Mouse (Mus musculus) kidney, postnatal 10 days (tissue): ENCODE results near the gene Znrf3.
A peak's percentile ranks its signal among the peaks of the same experiment; 100 is the strongest.

ENCODE experiments used
- DNase-seq: peaks from one replicate; pipeline ENCODE4 v3.0.0; 2021; ENCODE audit warnings: mixed read lengths

The Znrf3 gene

GRCm38 (mm10) chr11:5390969-5391831 is 53.4 kb downstream of the Znrf3 start:
- DNase-seq, result no peak

GRCm38 (mm10) chr11:5382652-5383051 is 62.0 kb downstream of the Znrf3 start:
- DNase-seq, result no peak

GRCm38 (mm10) chr11:5381226-5381625 is 63.4 kb downstream of the Znrf3 start:
- peak; percentile 15 for DNase-seq

GRCm38 (mm10) chr11:5380275-5380674 is 64.4 kb downstream of the Znrf3 start:
- DNase-seq, result no peak

- no peak for DNase-seq
Measured at GRCm38 (mm10) chr11:5369176-5369575, 75.5 kb downstream of the Znrf3 start.

GRCm38 (mm10) chr11:5368492-5368891 is 76.2 kb downstream of the Znrf3 start:
- no peak for DNase-seq

GRCm38 (mm10) chr11:5355266-5355764 is 89.3 kb downstream of the Znrf3 start:
- DNase-seq, result no peak

- peak; percentile 29 for DNase-seq
Measured at GRCm38 (mm10) chr11:5354753-5355152, 89.9 kb downstream of the Znrf3 start.

- DNase-seq, result no peak
Measured at GRCm38 (mm10) chr11:5353032-5353431, 91.6 kb downstream of the Znrf3 start.

GRCm38 (mm10) chr11:5349483-5349882 is 95.2 kb downstream of the Znrf3 start:
- no peak for DNase-seq

- no peak for DNase-seq
Measured at GRCm38 (mm10) chr11:5346845-5347640, 97.6 kb downstream of the Znrf3 start.

GRCm38 (mm10) chr11:5343748-5344147 is 100.9 kb downstream of the Znrf3 start:
- DNase-seq, result no peak

- DNase-seq, result no peak
Measured at GRCm38 (mm10) chr11:5339732-5340131, 104.9 kb downstream of the Znrf3 start.

GRCm38 (mm10) chr11:5336852-5337251 is 107.8 kb downstream of the Znrf3 start:
- DNase-seq, result no peak

- no peak for DNase-seq
Measured at GRCm38 (mm10) chr11:5336269-5336668, 108.4 kb downstream of the Znrf3 start.

- no peak for DNase-seq
Measured at GRCm38 (mm10) chr11:5330851-5331250, 113.8 kb downstream of the Znrf3 start.

- no peak for DNase-seq
Measured at GRCm38 (mm10) chr11:5327693-5328092, 117.0 kb downstream of the Znrf3 start.

GRCm38 (mm10) chr11:5326252-5326651 is 118.4 kb downstream of the Znrf3 start:
- no peak for DNase-seq

- DNase-seq, result no peak
Measured at GRCm38 (mm10) chr11:5325217-5325616, 119.4 kb downstream of the Znrf3 start.

- no peak for DNase-seq
Measured at GRCm38 (mm10) chr11:5324296-5324695, 120.4 kb downstream of the Znrf3 start.

- no peak for DNase-seq
Measured at GRCm38 (mm10) chr11:5321687-5322086, 123.0 kb downstream of the Znrf3 start.

- no peak for DNase-seq
Measured at GRCm38 (mm10) chr11:5318976-5319375, 125.7 kb downstream of the Znrf3 start.

GRCm38 (mm10) chr11:5318035-5318775 is 126.4 kb downstream of the Znrf3 start:
- DNase-seq, result no peak
